Mouse (Mus musculus) thymus, adult 2 months (tissue): Measurements from ENCODE around the gene Hcn1.

Source experiments
- CTCF ChIP-seq: fragments of 200-500 bp; IDR thresholded peaks from 2 replicates; pipeline ENCODE4 v1.5.1; 2012; ENCODE audit warnings: mild to moderate bottlenecking, control low read depth, low read length, moderate library complexity, borderline replicate concordance; ENCODE audit not compliant: control insufficient read depth, poor library complexity, insufficient read depth; ENCODE audit errors: extremely low read depth
- POLR2A ChIP-seq: fragments of 200-500 bp; IDR thresholded peaks from 2 replicates; pipeline ENCODE4 v1.6.1; 2012; ENCODE audit warnings: mild to moderate bottlenecking, low read length, control low read depth, moderate library complexity; ENCODE audit not compliant: control insufficient read depth, poor library complexity, insufficient read depth; ENCODE audit errors: extremely low read depth

DNA sequence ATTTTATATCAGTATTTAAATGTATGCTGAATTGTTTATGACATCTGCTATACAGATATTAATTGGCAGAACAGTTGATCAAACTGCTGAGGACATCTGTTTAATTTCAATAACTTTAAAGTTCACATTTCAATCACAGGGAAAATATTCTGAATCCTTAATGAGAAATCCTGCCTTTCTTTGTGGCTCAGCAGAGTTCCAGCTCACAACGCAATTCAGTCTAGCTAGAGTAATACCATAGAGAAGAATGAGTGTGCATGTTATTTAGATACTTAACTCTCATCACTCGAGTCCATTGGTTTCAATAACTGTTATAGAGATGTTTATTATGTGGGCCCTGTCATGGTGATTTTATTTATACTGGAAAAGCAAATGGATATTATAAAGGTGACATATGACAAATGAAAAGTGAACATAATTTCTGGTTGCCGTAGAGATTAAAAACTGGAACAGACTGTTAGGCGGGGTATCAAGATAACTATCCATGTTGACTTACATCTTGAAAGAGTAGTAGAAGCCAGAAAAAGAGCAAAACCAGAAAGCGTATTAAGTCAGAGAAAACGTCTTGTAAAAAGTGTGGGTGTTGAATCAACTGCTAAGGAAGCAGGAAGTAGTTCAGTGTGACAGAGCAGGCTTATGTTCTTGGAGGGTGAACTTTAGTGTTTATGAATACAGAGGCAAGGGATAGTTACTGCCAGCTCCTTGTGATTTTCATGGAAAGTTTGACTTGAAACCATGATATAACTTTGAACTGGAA, 250.0 kb downstream of the Hcn1 start:
- TF ChIP-seq CTCF (no peak), POLR2A (no peak)
